ENCODE assay signal across 23 mouse cellular contexts in genomic region chr8:73096952-73097351, GRCm38 (mm10).
"Had no signal": no experiment of that assay in that cellular context is flagged by ENCODE, and none has a peak within 500 bp of the region (broad histone marks: within the 10 kb centered on the region; RNA-seq: fewer than 3 reads in every experiment).

No protein-coding gene starts in this region.

- H3K36me3 ChIP-seq: heart, embryonic 10.5 days; heart, embryonic 12.5 days; hindbrain, embryonic 12.5 days; intestine, embryonic 15.5 days; limb, embryonic 10.5 days; limb, embryonic 12.5 days had no signal

- H3K9ac ChIP-seq: heart, embryonic 12.5 days; hindbrain, embryonic 12.5 days; hindbrain, embryonic 14.5 days; intestine, embryonic 15.5 days; limb, embryonic 12.5 days had no signal

- H3K27ac ChIP-seq: gastrocnemius, adult 2 months; heart, embryonic 10.5 days; hindbrain, embryonic 10.5 days; hindbrain, embryonic 12.5 days; hindbrain, embryonic 14.5 days; intestine, embryonic 15.5 days; layer of hippocampus, adult 2 months; left cerebral cortex, adult 2 months; limb, embryonic 10.5 days; limb, embryonic 12.5 days had no signal

- H3K4me3 ChIP-seq: gastrocnemius, adult 2 months; heart, embryonic 10.5 days; heart, embryonic 12.5 days; hindbrain, embryonic 10.5 days; hindbrain, embryonic 12.5 days; intestine, embryonic 15.5 days; layer of hippocampus, adult 2 months; left cerebral cortex, adult 2 months; limb, embryonic 10.5 days; limb, embryonic 12.5 days had no signal

- H3K4me1 ChIP-seq: hindbrain, embryonic 10.5 days; hindbrain, embryonic 12.5 days; intestine, embryonic 15.5 days; limb, embryonic 10.5 days; limb, embryonic 12.5 days had no signal

- DNase-seq: gastrocnemius, adult 2 months; gastrocnemius, postnatal 10 days; gastrocnemius, postnatal 25 days; heart, adult 18-20 months; heart, postnatal 10 days; heart, postnatal 4 days; kidney, adult 11 months; kidney, adult 2 months; kidney, postnatal 10 days; kidney, postnatal 25 days; kidney, postnatal 4 days had no signal

- H3K9me3 ChIP-seq: heart, embryonic 10.5 days; heart, embryonic 12.5 days; hindbrain, embryonic 10.5 days; hindbrain, embryonic 12.5 days; intestine, embryonic 15.5 days; limb, embryonic 10.5 days; limb, embryonic 12.5 days had no signal

- H3K4me2 ChIP-seq: heart, embryonic 12.5 days; hindbrain, embryonic 12.5 days; hindbrain, embryonic 14.5 days; intestine, embryonic 15.5 days; limb, embryonic 12.5 days had no signal

- H3K27me3 ChIP-seq: heart, embryonic 12.5 days; hindbrain, embryonic 12.5 days; intestine, embryonic 15.5 days; limb, embryonic 12.5 days had no signal

- ATAC-seq: hindbrain, embryonic 16.5 days; inflammation-experienced regulatory T-cells, adult 6 months; intestine, embryonic 15.5 days had no signal
